Mouse (Mus musculus): ENCODE measurements around the gene Rab37.

DNA sequence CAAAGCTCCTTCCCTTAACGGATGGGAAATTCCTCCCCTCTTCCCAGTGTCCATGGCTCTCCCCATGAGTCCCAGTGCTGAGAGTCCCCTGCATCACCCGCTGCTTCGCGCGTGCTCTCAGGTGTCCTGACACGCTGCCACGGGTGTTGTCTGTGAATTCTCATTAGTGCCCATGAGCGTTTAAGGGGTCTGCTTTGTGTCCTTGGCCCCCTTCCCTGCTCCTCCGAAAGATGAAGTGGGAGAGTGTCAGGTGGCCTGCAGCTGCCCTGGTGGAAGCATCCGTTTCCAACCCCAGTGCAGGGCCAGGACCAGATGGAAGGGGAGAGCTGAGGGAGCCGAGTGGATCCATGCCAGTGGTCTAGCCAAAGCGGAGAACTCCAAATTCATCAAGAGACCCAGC, 116.9 kb downstream of the Rab37 start:
- TF ChIP-seq CTCF (conservative IDR thresholded peaks at IDR 0.05; ENCODE audit: low read length): no peak
- TF ChIP-seq POU5F1 (IDR thresholded peaks at IDR 0.05; ENCODE audit: borderline replicate concordance, low read length): no peak
- no peak for TF ChIP-seq NANOG (IDR thresholded peaks at IDR 0.05; ENCODE audit: borderline replicate concordance, low read length)

Data from E14TG2a.4 (cell line).